Mouse (Mus musculus): ENCODE measurements at regions not wholly inside any gene's neighbourhood (a gene's known extent, or its start where the extent isn't known, plus 50 kb on each side); places are given as distances from the start of the nearest gene placed in this dataset.

DNA sequence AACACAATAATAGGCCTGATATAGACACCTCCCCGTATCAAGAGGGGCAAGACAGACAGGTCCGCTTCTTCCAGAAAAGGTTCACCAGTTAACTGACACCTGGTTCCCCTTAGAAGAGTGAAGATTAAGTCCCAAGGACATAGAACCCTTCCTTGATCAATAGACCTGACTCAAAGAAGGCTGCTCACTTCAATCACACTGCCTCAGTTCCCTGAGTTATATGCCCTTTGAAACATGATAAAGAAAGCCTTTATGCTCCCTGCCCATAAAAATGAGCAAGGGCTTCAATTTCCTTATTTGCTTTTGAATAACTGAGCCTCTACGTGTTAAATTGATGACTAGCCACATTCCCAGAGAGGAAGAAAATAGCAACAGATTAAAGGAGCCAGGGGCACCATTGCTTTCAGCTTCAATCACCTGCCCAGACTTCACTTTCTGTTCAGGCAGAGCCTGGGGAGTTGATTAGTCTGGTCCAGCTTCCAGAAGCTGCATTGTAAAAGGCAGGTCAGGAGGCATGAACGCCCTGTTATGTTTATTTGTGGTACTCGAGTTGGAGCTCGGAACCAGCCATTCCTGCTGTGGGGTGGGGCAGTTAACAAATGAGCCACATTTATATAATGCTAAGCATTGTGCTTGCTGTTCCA lies 125.7 kb downstream of the Rap2a start:
- H3K79me3 ChIP-seq (ENCODE audit: low read depth) = no peaks in the 10 kb centered on the region
- no peaks in the 10 kb centered on the region for H3K36me3 ChIP-seq (ENCODE audit: control insufficient read depth, insufficient read depth)
- no peak for TF ChIP-seq CEBPB (IDR thresholded peaks at IDR 0.05; ENCODE audit: low read depth)
- no peak for TF ChIP-seq USF1 (IDR thresholded peaks at IDR 0.05; ENCODE audit: low read depth)
- TF ChIP-seq FOSL1 (IDR thresholded peaks at IDR 0.05; ENCODE audit: insufficient read depth, low read length, poor library complexity, severe bottlenecking) = no peak
- no peak for TF ChIP-seq MYOG (IDR thresholded peaks at IDR 0.05; ENCODE audit: control insufficient read depth, extremely low read depth, insufficient read length)
- TF ChIP-seq MAX (IDR thresholded peaks at IDR 0.05) = no peak
- TF ChIP-seq CTCF (IDR thresholded peaks at IDR 0.05; ENCODE audit: control insufficient read depth, insufficient read depth, insufficient read length) = no peak
- no peak for TF ChIP-seq MYOD1 (IDR thresholded peaks at IDR 0.05; ENCODE audit: control insufficient read depth, insufficient read length, low read depth)
- no peak overlapping the region for H3K4me3 ChIP-seq (ENCODE audit: insufficient read depth, poor library complexity, severe bottlenecking)
- no peak overlapping the region for H3ac ChIP-seq (ENCODE audit: control insufficient read depth, insufficient read length, low read depth)
- no peaks in the 10 kb centered on the region for H3K27me3 ChIP-seq (ENCODE audit: control insufficient read depth, insufficient read depth, insufficient read length)
- H3K79me2 ChIP-seq (ENCODE audit: control insufficient read depth, insufficient read depth) = no peaks in the 10 kb centered on the region

GRCm38 (mm10) chr14:120607801-120608200 lies 129.6 kb downstream of the Rap2a start:
- Histone ChIP-seq H3K79me2 (ENCODE audit: control insufficient read depth, insufficient read depth) (no peaks in the 10 kb centered on the region), H3K4me3 (ENCODE audit: insufficient read depth, poor library complexity, severe bottlenecking) (no peak overlapping the region), H3K36me3 (ENCODE audit: control insufficient read depth, insufficient read depth) (no peaks in the 10 kb centered on the region), H3K27me3 (ENCODE audit: control insufficient read depth, insufficient read depth, insufficient read length) (no peaks in the 10 kb centered on the region), H3K79me3 (ENCODE audit: low read depth) (no peaks in the 10 kb centered on the region), H3ac (ENCODE audit: control insufficient read depth, insufficient read length, low read depth) (no peak overlapping the region)
- TF ChIP-seq CEBPB (IDR thresholded peaks at IDR 0.05; ENCODE audit: low read depth) = no peak
- no peak for TF ChIP-seq MYOG (IDR thresholded peaks at IDR 0.05; ENCODE audit: control insufficient read depth, extremely low read depth, insufficient read length)
- no peak for TF ChIP-seq CTCF (IDR thresholded peaks at IDR 0.05; ENCODE audit: control insufficient read depth, insufficient read depth, insufficient read length)
- no peak for TF ChIP-seq FOSL1 (IDR thresholded peaks at IDR 0.05; ENCODE audit: insufficient read depth, low read length, poor library complexity, severe bottlenecking)
- TF ChIP-seq MYOD1 (IDR thresholded peaks at IDR 0.05; ENCODE audit: control insufficient read depth, insufficient read length, low read depth) = no peak
- no peak for TF ChIP-seq MAX (IDR thresholded peaks at IDR 0.05)
- TF ChIP-seq USF1 (IDR thresholded peaks at IDR 0.05; ENCODE audit: low read depth) = no peak

GRCm38 (mm10) chr14:120611311-120611710 lies 133.1 kb downstream of the Rap2a start:
- TF ChIP-seq CEBPB (IDR thresholded peaks at IDR 0.05; ENCODE audit: low read depth) (no peak), MYOG (IDR thresholded peaks at IDR 0.05; ENCODE audit: control insufficient read depth, extremely low read depth, insufficient read length) (no peak), CTCF (IDR thresholded peaks at IDR 0.05; ENCODE audit: control insufficient read depth, insufficient read depth, insufficient read length) (no peak), USF1 (IDR thresholded peaks at IDR 0.05; ENCODE audit: low read depth) (no peak), FOSL1 (IDR thresholded peaks at IDR 0.05; ENCODE audit: insufficient read depth, low read length, poor library complexity, severe bottlenecking) (no peak), MAX (IDR thresholded peaks at IDR 0.05) (no peak), MYOD1 (IDR thresholded peaks at IDR 0.05; ENCODE audit: control insufficient read depth, insufficient read length, low read depth) (no peak)
- Histone ChIP-seq H3K79me2 (ENCODE audit: control insufficient read depth, insufficient read depth) (no peaks in the 10 kb centered on the region), H3K4me3 (ENCODE audit: insufficient read depth, poor library complexity, severe bottlenecking) (no peak overlapping the region), H3K27me3 (ENCODE audit: control insufficient read depth, insufficient read depth, insufficient read length) (peaks cover 3% of the 10 kb centered on the region), H3K79me3 (ENCODE audit: low read depth) (no peaks in the 10 kb centered on the region), H3ac (ENCODE audit: control insufficient read depth, insufficient read length, low read depth) (no peak overlapping the region), H3K36me3 (ENCODE audit: control insufficient read depth, insufficient read depth) (no peaks in the 10 kb centered on the region)

GRCm38 (mm10) chr14:120626223-120626935 lies 148.1 kb downstream of the Rap2a start:
- Histone ChIP-seq H3K79me3 (ENCODE audit: low read depth) (no peaks in the 10 kb centered on the region), H3K79me2 (ENCODE audit: control insufficient read depth, insufficient read depth) (no peaks in the 10 kb centered on the region), H3K27me3 (ENCODE audit: control insufficient read depth, insufficient read depth, insufficient read length) (no peaks in the 10 kb centered on the region), H3K4me3 (ENCODE audit: insufficient read depth, poor library complexity, severe bottlenecking) (no peak overlapping the region), H3ac (ENCODE audit: control insufficient read depth, insufficient read length, low read depth) (no peak overlapping the region), H3K36me3 (ENCODE audit: control insufficient read depth, insufficient read depth) (no peaks in the 10 kb centered on the region)
- TF ChIP-seq MYOD1 (IDR thresholded peaks at IDR 0.05; ENCODE audit: control insufficient read depth, insufficient read length, low read depth) (no peak), FOSL1 (IDR thresholded peaks at IDR 0.05; ENCODE audit: insufficient read depth, low read length, poor library complexity, severe bottlenecking) (no peak), CTCF (IDR thresholded peaks at IDR 0.05; ENCODE audit: control insufficient read depth, insufficient read depth, insufficient read length) (no peak), MAX (IDR thresholded peaks at IDR 0.05) (no peak), CEBPB (IDR thresholded peaks at IDR 0.05; ENCODE audit: low read depth) (no peak), USF1 (IDR thresholded peaks at IDR 0.05; ENCODE audit: low read depth) (no peak), MYOG (IDR thresholded peaks at IDR 0.05; ENCODE audit: control insufficient read depth, extremely low read depth, insufficient read length) (no peak)

DNA sequence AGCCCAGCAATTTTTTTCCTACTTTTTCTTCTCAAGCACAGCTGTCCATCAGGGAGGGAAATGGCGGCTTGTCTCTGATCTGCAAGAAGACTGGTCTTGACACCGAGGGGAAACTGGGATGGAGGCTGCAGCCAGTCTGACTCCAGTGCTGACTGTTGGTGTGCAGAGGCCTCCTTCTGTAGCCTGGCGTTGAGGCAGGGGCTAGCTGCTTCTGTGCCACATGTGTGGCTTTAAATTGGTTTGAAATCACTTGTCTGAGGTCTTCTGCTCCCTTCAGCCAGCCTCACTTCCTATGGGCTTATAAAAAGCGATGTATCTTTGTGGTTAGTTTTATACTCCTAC lies 148.7 kb downstream of the Rap2a start:
- H3K36me3 ChIP-seq (ENCODE audit: control insufficient read depth, insufficient read depth) = no peaks in the 10 kb centered on the region
- H3ac ChIP-seq (ENCODE audit: control insufficient read depth, insufficient read length, low read depth) = no peak overlapping the region
- TF ChIP-seq CEBPB (IDR thresholded peaks at IDR 0.05; ENCODE audit: low read depth) (no peak), MAX (IDR thresholded peaks at IDR 0.05) (no peak), MYOG (IDR thresholded peaks at IDR 0.05; ENCODE audit: control insufficient read depth, extremely low read depth, insufficient read length) (no peak), FOSL1 (IDR thresholded peaks at IDR 0.05; ENCODE audit: insufficient read depth, low read length, poor library complexity, severe bottlenecking) (no peak), MYOD1 (IDR thresholded peaks at IDR 0.05; ENCODE audit: control insufficient read depth, insufficient read length, low read depth) (no peak), CTCF (IDR thresholded peaks at IDR 0.05; ENCODE audit: control insufficient read depth, insufficient read depth, insufficient read length) (no peak), USF1 (IDR thresholded peaks at IDR 0.05; ENCODE audit: low read depth) (no peak)
- no peaks in the 10 kb centered on the region for H3K27me3 ChIP-seq (ENCODE audit: control insufficient read depth, insufficient read depth, insufficient read length)
- no peaks in the 10 kb centered on the region for H3K79me2 ChIP-seq (ENCODE audit: control insufficient read depth, insufficient read depth)
- no peak overlapping the region for H3K4me3 ChIP-seq (ENCODE audit: insufficient read depth, poor library complexity, severe bottlenecking)
- H3K79me3 ChIP-seq (ENCODE audit: low read depth) = no peaks in the 10 kb centered on the region

All from C2C12 (cell line).